Mouse (Mus musculus) midbrain, embryonic 12.5 days (tissue): ENCODE results near the gene Hcfc1r1. TPM values are rescaled to one million over a fixed set of nuclear protein-coding genes. Genes with fewer than 3 reads are reported as not detected.

Source experiments
- ATAC-seq: fragments of 200-750 bp; cut with Nextera tagmentation; 2 replicates; pipeline ENCODE4 v1.8.0; 2017; ENCODE audit warnings: low read depth, moderate TSS enrichment, moderate library complexity; ENCODE audit not compliant: low FRiP score
- H3K27ac ChIP-seq: fragments of 300-500 bp; sonication (generic); replicated peaks from 2 replicates; pipeline ENCODE4 v1.5.1; 2016; ENCODE audit warnings: mild to moderate bottlenecking
- H3K27me3 ChIP-seq: fragments of 300-500 bp; sonication (generic); 2 replicates; pipeline ENCODE4 v1.6.1; 2016; ENCODE audit warnings: mild to moderate bottlenecking
- H3K36me3 ChIP-seq: fragments of 300-500 bp; sonication (generic); 2 replicates; pipeline ENCODE4 v1.6.1; 2016
- H3K4me1 ChIP-seq: fragments of 300-500 bp; sonication (generic); 2 replicates; pipeline ENCODE4 v1.6.1; 2016
- H3K4me2 ChIP-seq: fragments of 300-500 bp; sonication (generic); replicated peaks from 2 replicates; pipeline ENCODE4 v1.6.1; 2016; ENCODE audit warnings: mild to moderate bottlenecking, moderate library complexity
- H3K4me3 ChIP-seq: fragments of 300-500 bp; sonication (generic); 2 replicates; pipeline ENCODE4 v1.5.1; 2016; ENCODE audit warnings: mild to moderate bottlenecking
- H3K9ac ChIP-seq: fragments of 300-500 bp; sonication (generic); replicated peaks from 2 replicates; pipeline ENCODE4 v1.6.1; 2016; ENCODE audit warnings: mild to moderate bottlenecking, moderate library complexity
- H3K9me3 ChIP-seq: fragments of 300-500 bp; sonication (generic); 2 replicates; pipeline ENCODE4 v1.6.1; 2016; ENCODE audit warnings: mild to moderate bottlenecking
- WGBS: fragments of 180-500 bp; shearing (Covaris S2); methylation state at CpG from one replicate; pipeline ENCODE4 v1.1.7; 2016; 5-methylcytosine and 5-hydroxymethylcytosine counted together
- polyA plus RNA-seq: library from polyadenylated mRNA; unstranded; fragments of >200 nt; fragmentation: Nextera tagmentation; extraction: Ambion mirVana; gene quantifications from 2 replicates; pipeline ENCODE4 v1.2.1, GENCODE M21; 2016

Gene Hcfc1r1
- polyA plus RNA-seq: 52.2 and 52.8 TPM in 2 replicates

GRCm38 (mm10) chr17:23673424-23674073, at the start of gene Hcfc1r1, which contains the start of gene Thoc6:
Gene Hcfc1r1, plus strand, starts transcription at chr17:23673596.
Gene Thoc6, minus strand, starts transcription at chr17:23673882.
- peaks cover 37% of the 10 kb centered on the region for H3K4me1 ChIP-seq

GRCm38 (mm10) chr17:23627813-23628212, 45.6 kb upstream of the Hcfc1r1 start:
- Histone ChIP-seq H3K9me3 (no peaks in the 10 kb centered on the region), H3K27me3 (0 out of 2 replicates have a peak, but pooled peaks cover 6% of the 10 kb centered on the region), H3K4me2 (no peak overlapping the region), H3K4me3 (no peak overlapping the region), H3K36me3 (no peaks in the 10 kb centered on the region), H3K4me1 (peaks cover 4% of the 10 kb centered on the region; the same call in 1 of the 2 replicates), H3K27ac (no peak overlapping the region), H3K9ac (no peak overlapping the region)
- WGBS: 33% methylated on average over 7 of the region's 7 CpGs
- ATAC-seq: no peak

More at GRCm38 (mm10) chr17:23673424-23674073, at the start of gene Hcfc1r1, which contains the start of gene Thoc6:
- Histone ChIP-seq H3K27ac (0 out of 2 replicates have a peak within 1 kb of the TSS, but pooled peaks have one; percentile 36), H3K9me3 (no peaks in the 10 kb centered on the region), H3K4me2 (peak within 1 kb of the TSS; percentile 68), H3K27me3 (peaks cover 40% of the 10 kb centered on the region), H3K9ac (peak within 1 kb of the TSS; percentile 66), H3K36me3 (peaks cover 20% of the 10 kb centered on the region), H3K4me3 (peak within 1 kb of the TSS; percentile 64)
- WGBS: under 1% methylated on average over 45 of the region's 45 CpGs
- peak; percentile 93 for ATAC-seq

GRCm38 (mm10) chr17:23630195-23631020, 43.0 kb upstream of the Hcfc1r1 start:
- H3K4me3 ChIP-seq: 0 out of 2 replicates have a peak overlapping the region, but pooled peaks have one; percentile 13
- peak; percentile 87 for ATAC-seq
- H3K9ac ChIP-seq: 0 out of 2 replicates have a peak overlapping the region, but pooled peaks have one; percentile 31

GRCm38 (mm10) chr17:23631241-23631640, 42.2 kb upstream of the Hcfc1r1 start:
- Histone ChIP-seq H3K4me3 (no peak overlapping the region), H3K27ac (no peak overlapping the region), H3K4me2 (no peak overlapping the region), H3K36me3 (no peaks in the 10 kb centered on the region), H3K27me3 (0 out of 2 replicates have a peak, but pooled peaks cover 6% of the 10 kb centered on the region), H3K9me3 (no peaks in the 10 kb centered on the region), H3K9ac (no peak overlapping the region), H3K4me1 (peaks cover 4% of the 10 kb centered on the region; the same call in 1 of the 2 replicates)
- 87% methylated on average over 8 of the region's 8 CpGs for WGBS
- no peak for ATAC-seq

More at GRCm38 (mm10) chr17:23630195-23631020, 43.0 kb upstream of the Hcfc1r1 start:
- no peaks in the 10 kb centered on the region for H3K9me3 ChIP-seq
- H3K4me1 ChIP-seq: peaks cover 4% of the 10 kb centered on the region; the same call in 1 of the 2 replicates
- no peak overlapping the region for H3K27ac ChIP-seq
- no peaks in the 10 kb centered on the region for H3K36me3 ChIP-seq
- peak overlapping the region; percentile 45 for H3K4me2 ChIP-seq
- 0 out of 2 replicates have a peak, but pooled peaks cover 6% of the 10 kb centered on the region for H3K27me3 ChIP-seq
- WGBS: 20% methylated on average over 22 of the region's 22 CpGs

- peak within 1 kb of the TSS; percentile 70 for H3K4me2 ChIP-seq
- H3K9me3 ChIP-seq: no peaks in the 10 kb centered on the region
- peaks cover 34% of the 10 kb centered on the region for H3K27me3 ChIP-seq
- peak within 1 kb of the TSS; percentile 29 for H3K9ac ChIP-seq
- H3K4me1 ChIP-seq: peaks cover 11% of the 10 kb centered on the region
- ATAC-seq: peak; percentile 57; the same call in 1 of the 2 replicates
- no peaks in the 10 kb centered on the region for H3K36me3 ChIP-seq
- H3K4me3 ChIP-seq: peak within 1 kb of the TSS; percentile 44
- WGBS: under 1% methylated on average over 57 of the region's 58 CpGs
- H3K27ac ChIP-seq: no peak within 1 kb of the TSS
Observed at GRCm38 (mm10) chr17:23644613-23645495, 28.5 kb upstream of the Hcfc1r1 start, which contains the start of gene Mmp25. Gene Mmp25, minus strand, starts transcription at chr17:23645277.

GRCm38 (mm10) chr17:23645894-23646293, 27.5 kb upstream of the Hcfc1r1 start:
- H3K27me3 ChIP-seq: peaks cover 34% of the 10 kb centered on the region
- 25% methylated on average over 10 of the region's 10 CpGs for WGBS

GRCm38 (mm10) chr17:23651363-23651762, 22.0 kb upstream of the Hcfc1r1 start:
- Histone ChIP-seq H3K4me2 (no peak overlapping the region), H3K27me3 (peaks cover 10% of the 10 kb centered on the region), H3K36me3 (no peaks in the 10 kb centered on the region), H3K27ac (no peak overlapping the region), H3K9ac (no peak overlapping the region), H3K4me1 (no peaks in the 10 kb centered on the region), H3K4me3 (no peak overlapping the region), H3K9me3 (no peaks in the 10 kb centered on the region)
- WGBS: 80% methylated on average over 6 of the region's 6 CpGs
- ATAC-seq: no peak

More at GRCm38 (mm10) chr17:23645894-23646293, 27.5 kb upstream of the Hcfc1r1 start:
- Histone ChIP-seq H3K4me1 (peaks cover 11% of the 10 kb centered on the region), H3K9me3 (no peaks in the 10 kb centered on the region), H3K4me2 (no peak overlapping the region), H3K36me3 (no peaks in the 10 kb centered on the region), H3K9ac (no peak overlapping the region), H3K27ac (no peak overlapping the region), H3K4me3 (no peak overlapping the region)
- ATAC-seq: no peak

GRCm38 (mm10) chr17:23653324-23653723, 20.1 kb upstream of the Hcfc1r1 start:
- no peak overlapping the region for H3K27ac ChIP-seq
- no peak overlapping the region for H3K9ac ChIP-seq
- 64% methylated on average over 2 of the region's 2 CpGs for WGBS

GRCm38 (mm10) chr17:23654001-23654400, 19.4 kb upstream of the Hcfc1r1 start:
- Histone ChIP-seq H3K4me3 (no peak overlapping the region), H3K36me3 (no peaks in the 10 kb centered on the region), H3K27me3 (peaks cover 8% of the 10 kb centered on the region), H3K27ac (no peak overlapping the region), H3K4me2 (no peak overlapping the region), H3K9ac (no peak overlapping the region), H3K4me1 (no peaks in the 10 kb centered on the region), H3K9me3 (no peaks in the 10 kb centered on the region)
- WGBS: 72% methylated on average over 6 of the region's 6 CpGs
- ATAC-seq: no peak

More at GRCm38 (mm10) chr17:23653324-23653723, 20.1 kb upstream of the Hcfc1r1 start:
- H3K4me1 ChIP-seq: no peaks in the 10 kb centered on the region
- no peaks in the 10 kb centered on the region for H3K36me3 ChIP-seq
- no peak for ATAC-seq
- H3K9me3 ChIP-seq: no peaks in the 10 kb centered on the region
- peaks cover 6% of the 10 kb centered on the region; the same call in 1 of the 2 replicates for H3K27me3 ChIP-seq
- no peak overlapping the region for H3K4me2 ChIP-seq
- H3K4me3 ChIP-seq: no peak overlapping the region

- no peak overlapping the region for H3K4me2 ChIP-seq
- no peaks in the 10 kb centered on the region for H3K4me1 ChIP-seq
- no peak overlapping the region for H3K4me3 ChIP-seq
- no peak overlapping the region for H3K27ac ChIP-seq
- H3K9ac ChIP-seq: no peak overlapping the region
- H3K27me3 ChIP-seq: peaks cover 12% of the 10 kb centered on the region
- no peaks in the 10 kb centered on the region for H3K36me3 ChIP-seq
- WGBS: 51% methylated on average over 2 of the region's 2 CpGs
- H3K9me3 ChIP-seq: no peaks in the 10 kb centered on the region
- ATAC-seq: no peak
Observed at GRCm38 (mm10) chr17:23654410-23654809, 19.0 kb upstream of the Hcfc1r1 start.

GRCm38 (mm10) chr17:23658450-23658849, 14.9 kb upstream of the Hcfc1r1 start:
- WGBS: 88% methylated on average over 3 of the region's 3 CpGs
- H3K9ac ChIP-seq: no peak overlapping the region
- peaks cover 51% of the 10 kb centered on the region for H3K27me3 ChIP-seq
- ATAC-seq: no peak
- no peak overlapping the region for H3K4me2 ChIP-seq
- no peaks in the 10 kb centered on the region for H3K36me3 ChIP-seq
- peaks cover 5% of the 10 kb centered on the region; the same call in 1 of the 2 replicates for H3K4me1 ChIP-seq
- H3K27ac ChIP-seq: no peak overlapping the region
- H3K9me3 ChIP-seq: no peaks in the 10 kb centered on the region
- no peak overlapping the region for H3K4me3 ChIP-seq
